Mouse (Mus musculus) bone marrow macrophage, adult 2 months (primary cell): Measurements from ENCODE around the gene Tmem255b.

Experiments used
- CTCF ChIP-seq: IDR thresholded peaks from 2 replicates; pipeline ENCODE4 v1.5.1; 2012; ENCODE audit warnings: low read depth, mild to moderate bottlenecking, low read length, moderate library complexity
- POLR2A ChIP-seq: IDR thresholded peaks from 2 replicates; pipeline ENCODE4 v1.6.1; 2012; ENCODE audit warnings: mild to moderate bottlenecking, low read depth, low read length, borderline replicate concordance

- TF ChIP-seq POLR2A (no peak), CTCF (no peak)
Measured at GRCm38 (mm10) chr8:13451747-13452277, 16.8 kb downstream of the Tmem255b start.
